Mouse (Mus musculus) stomach, embryonic 16.5 days (tissue): ENCODE results near the gene 4921504E06Rik. TPM values are rescaled to one million over a fixed set of nuclear protein-coding genes. Genes with fewer than 3 reads are reported as not detected.

ENCODE experiments used
- ATAC-seq: fragments of 200-750 bp; cut with Nextera tagmentation; 2 replicates; pipeline ENCODE4 v1.8.0; 2017; ENCODE audit warnings: moderate number of reproducible peaks, moderate TSS enrichment; ENCODE audit not compliant: insufficient read depth, low FRiP score
- H3K27ac ChIP-seq: fragments of 300-500 bp; sonication (generic); 2 replicates; pipeline ENCODE4 v1.5.1; 2014; ENCODE audit warnings: low read length
- H3K27me3 ChIP-seq: fragments of 300-500 bp; sonication (generic); 2 replicates; pipeline ENCODE4 v1.6.1; 2014; ENCODE audit warnings: low read length, control low read depth, mixed read lengths; ENCODE audit not compliant: control insufficient read depth, insufficient read depth
- H3K36me3 ChIP-seq: fragments of 300-500 bp; sonication (generic); 2 replicates; pipeline ENCODE4 v1.6.1; 2014; ENCODE audit warnings: low read length; ENCODE audit not compliant: control insufficient read depth, insufficient read depth
- H3K4me1 ChIP-seq: fragments of 300-500 bp; sonication (generic); 2 replicates; pipeline ENCODE4 v1.6.1; 2014; ENCODE audit warnings: low read length, control low read depth, mixed read lengths; ENCODE audit not compliant: control insufficient read depth, insufficient read depth
- H3K4me2 ChIP-seq: fragments of 300-500 bp; sonication (generic); 2 replicates; pipeline ENCODE4 v1.6.1; 2014; ENCODE audit warnings: low read depth, low read length, mixed read lengths
- H3K4me3 ChIP-seq: fragments of 300-500 bp; sonication (generic); replicated peaks from 2 replicates; pipeline ENCODE4 v1.5.1; 2014; ENCODE audit warnings: mild to moderate bottlenecking, low read length
- H3K9ac ChIP-seq: fragments of 300-500 bp; sonication (generic); 2 replicates; pipeline ENCODE4 v1.6.1; 2014; ENCODE audit warnings: low read length
- H3K9me3 ChIP-seq: fragments of 300-500 bp; sonication (generic); replicated peaks from 2 replicates; pipeline ENCODE4 v1.6.1; 2016; ENCODE audit warnings: low read length, control low read depth; ENCODE audit not compliant: control insufficient read depth
- WGBS: fragments of 180-500 bp; shearing (Covaris S2); extraction: QIAGEN DNeasy Blood & Tissue Kit; methylation state at CpG from one replicate; pipeline ENCODE4 v1.1.7; 2014; 5-methylcytosine and 5-hydroxymethylcytosine counted together
- polyA plus RNA-seq: library from polyadenylated mRNA; unstranded; fragments of >200 nt; fragmentation: Nextera tagmentation; extraction: Ambion mirVana; gene quantifications from 2 replicates; pipeline ENCODE4 v1.2.1, GENCODE M21; 2015

4921504E06Rik gene
- polyA plus RNA-seq, 1 experiment from 2014 or later = not detected

GRCm38 (mm10) chr2:19520617-19521016, 33.1 kb downstream of the 4921504E06Rik start:
- Histone ChIP-seq H3K4me2 (no peak overlapping the region), H3K27ac (no peak overlapping the region), H3K27me3 (peaks cover 8% of the 10 kb centered on the region; the same call in 1 of the 2 replicates), H3K9me3 (no peaks in the 10 kb centered on the region), H3K9ac (no peak overlapping the region), H3K4me1 (no peaks in the 10 kb centered on the region), H3K4me3 (no peak overlapping the region), H3K36me3 (no peaks in the 10 kb centered on the region)
- WGBS = 78% methylated on average over 2 of the region's 2 CpGs
- no peak for ATAC-seq

GRCm38 (mm10) chr2:19519768-19520167, 33.9 kb downstream of the 4921504E06Rik start:
- Histone ChIP-seq H3K4me1 (no peaks in the 10 kb centered on the region), H3K9me3 (no peaks in the 10 kb centered on the region), H3K27ac (no peak overlapping the region), H3K36me3 (no peaks in the 10 kb centered on the region), H3K9ac (no peak overlapping the region), H3K27me3 (peaks cover 8% of the 10 kb centered on the region; the same call in 1 of the 2 replicates), H3K4me2 (no peak overlapping the region), H3K4me3 (no peak overlapping the region)
- ATAC-seq = no peak
- WGBS = 5% methylated on average over 7 of the region's 7 CpGs

GRCm38 (mm10) chr2:19517952-19518351, 35.8 kb downstream of the 4921504E06Rik start:
- Histone ChIP-seq H3K27ac (no peak overlapping the region), H3K9ac (no peak overlapping the region), H3K4me1 (no peaks in the 10 kb centered on the region), H3K27me3 (peaks cover 8% of the 10 kb centered on the region; the same call in 1 of the 2 replicates), H3K4me3 (no peak overlapping the region), H3K36me3 (no peaks in the 10 kb centered on the region), H3K9me3 (no peaks in the 10 kb centered on the region), H3K4me2 (no peak overlapping the region)
- no peak for ATAC-seq
- 41% methylated on average over 13 of the region's 13 CpGs for WGBS

- H3K27ac ChIP-seq = no peak overlapping the region
- WGBS = 62% methylated on average over 5 of the region's 5 CpGs
- H3K9ac ChIP-seq = no peak overlapping the region
- ATAC-seq = no peak
- H3K4me2 ChIP-seq = no peak overlapping the region
- H3K4me3 ChIP-seq = no peak overlapping the region
- no peaks in the 10 kb centered on the region for H3K27me3 ChIP-seq
- no peaks in the 10 kb centered on the region for H3K36me3 ChIP-seq
- H3K4me1 ChIP-seq = no peaks in the 10 kb centered on the region
- no peaks in the 10 kb centered on the region for H3K9me3 ChIP-seq
Observed at GRCm38 (mm10) chr2:19512381-19512780, 41.3 kb downstream of the 4921504E06Rik start.

GRCm38 (mm10) chr2:19511032-19511431, 42.7 kb downstream of the 4921504E06Rik start:
- H3K36me3 ChIP-seq = no peaks in the 10 kb centered on the region
- no peak for ATAC-seq
- no peak overlapping the region for H3K27ac ChIP-seq
- no peak overlapping the region for H3K9ac ChIP-seq
- H3K4me1 ChIP-seq = no peaks in the 10 kb centered on the region
- no peak overlapping the region for H3K4me2 ChIP-seq
- 51% methylated on average over 5 of the region's 5 CpGs for WGBS
- no peaks in the 10 kb centered on the region for H3K27me3 ChIP-seq
- no peak overlapping the region for H3K4me3 ChIP-seq
- H3K9me3 ChIP-seq = no peaks in the 10 kb centered on the region

GRCm38 (mm10) chr2:19505744-19506143, 48.0 kb downstream of the 4921504E06Rik start:
- H3K9me3 ChIP-seq = no peaks in the 10 kb centered on the region
- H3K4me3 ChIP-seq = no peak overlapping the region
- no peak for ATAC-seq
- H3K27ac ChIP-seq = no peak overlapping the region
- no peaks in the 10 kb centered on the region for H3K27me3 ChIP-seq
- H3K4me1 ChIP-seq = no peaks in the 10 kb centered on the region
- no peaks in the 10 kb centered on the region for H3K36me3 ChIP-seq
- H3K4me2 ChIP-seq = no peak overlapping the region
- no peak overlapping the region for H3K9ac ChIP-seq
- 86% methylated on average over 1 of the region's 1 CpGs for WGBS

- H3K4me3 ChIP-seq = no peak overlapping the region
- H3K27ac ChIP-seq = no peak overlapping the region
- no peak overlapping the region for H3K4me2 ChIP-seq
- no peaks in the 10 kb centered on the region for H3K27me3 ChIP-seq
- no peaks in the 10 kb centered on the region for H3K9me3 ChIP-seq
- peak; percentile 50; the same call in 1 of the 2 replicates for ATAC-seq
- H3K9ac ChIP-seq = no peak overlapping the region
- no peaks in the 10 kb centered on the region for H3K4me1 ChIP-seq
- no peaks in the 10 kb centered on the region for H3K36me3 ChIP-seq
- WGBS = 55% methylated on average over 3 of the region's 3 CpGs
Observed at GRCm38 (mm10) chr2:19490262-19490661, 63.5 kb downstream of the 4921504E06Rik start.

GRCm38 (mm10) chr2:19461940-19462339, 91.8 kb downstream of the 4921504E06Rik start:
- H3K4me1 ChIP-seq = no peaks in the 10 kb centered on the region
- H3K9ac ChIP-seq = no peak overlapping the region
- H3K9me3 ChIP-seq = no peaks in the 10 kb centered on the region
- no peak overlapping the region for H3K4me2 ChIP-seq
- no peaks in the 10 kb centered on the region for H3K36me3 ChIP-seq
- H3K27me3 ChIP-seq = peaks cover 11% of the 10 kb centered on the region; the same call in 1 of the 2 replicates
- no peak overlapping the region for H3K27ac ChIP-seq
- no peak for ATAC-seq
- no peak overlapping the region for H3K4me3 ChIP-seq
- WGBS = 39% methylated on average over 2 of the region's 2 CpGs

GRCm38 (mm10) chr2:19458785-19459184, 94.9 kb downstream of the 4921504E06Rik start:
- Histone ChIP-seq H3K27me3 (peaks cover 40% of the 10 kb centered on the region), H3K9ac (no peak overlapping the region), H3K4me1 (no peaks in the 10 kb centered on the region), H3K36me3 (no peaks in the 10 kb centered on the region), H3K27ac (no peak overlapping the region), H3K9me3 (no peaks in the 10 kb centered on the region), H3K4me3 (no peak overlapping the region), H3K4me2 (no peak overlapping the region)
- no peak for ATAC-seq
- 44% methylated on average over 2 of the region's 2 CpGs for WGBS
